Mouse (Mus musculus): ENCODE data around the gene Pola2. TPM values are rescaled to one million over a fixed set of nuclear protein-coding genes. Genes with fewer than 3 reads are reported as not detected.
A peak's percentile ranks its signal among the peaks of the same experiment; 100 is the strongest.

Gene Pola2
- polyA plus RNA-seq, 1 experiment from 2014 or later: 91.9 TPM

GRCm38 (mm10) chr19:5894002-5894678, 69.9 kb downstream of the Pola2 start, which contains the start of gene Tigd3:
Gene Tigd3, minus strand, starts transcription at chr19:5894149.
- Histone ChIP-seq H3K27me3 (no peaks in the 10 kb centered on the region), H3K4me1 (replicated peaks) (peaks cover 17% of the 10 kb centered on the region), H3K27ac (peak within 1 kb of the TSS; percentile 73; the same call in 1 of the 2 replicates), H3K4me2 (peak within 1 kb of the TSS; percentile 92), H3K36me3 (peaks cover 49% of the 10 kb centered on the region), H3K9ac (replicated peaks) (peak within 1 kb of the TSS; percentile 90), H3K4me3 (replicated peaks) (peak within 1 kb of the TSS; percentile 67), H3K9me3 (no peaks in the 10 kb centered on the region)
- ATAC-seq (ENCODE audit: insufficient number of reproducible peaks, insufficient read depth, low FRiP score, low TSS enrichment, low read depth): peak; percentile 95
- 4% methylated on average over 36 of the region's 36 CpGs for WGBS

- no peaks in the 10 kb centered on the region for H3K9me3 ChIP-seq
- H3K27ac ChIP-seq: peak overlapping the region; percentile 73; the same call in 1 of the 2 replicates
- H3K27me3 ChIP-seq: no peaks in the 10 kb centered on the region
- peak overlapping the region; percentile 92 for H3K4me2 ChIP-seq
- H3K36me3 ChIP-seq: peaks cover 44% of the 10 kb centered on the region
- H3K4me1 ChIP-seq (replicated peaks): peaks cover 17% of the 10 kb centered on the region
- 13% methylated on average over 30 of the region's 31 CpGs for WGBS
- H3K4me3 ChIP-seq (replicated peaks): peak overlapping the region; percentile 67
- peak overlapping the region; percentile 90 for H3K9ac ChIP-seq (replicated peaks)
- peak; percentile 46; the same call in 1 of the 2 replicates for ATAC-seq (ENCODE audit: insufficient number of reproducible peaks, insufficient read depth, low FRiP score, low TSS enrichment, low read depth)
Observed at GRCm38 (mm10) chr19:5893282-5894001, 70.6 kb downstream of the Pola2 start.

GRCm38 (mm10) chr19:5892735-5893134, 71.3 kb downstream of the Pola2 start:
- WGBS: 96% methylated on average over 13 of the region's 13 CpGs
- H3K9me3 ChIP-seq: no peaks in the 10 kb centered on the region
- H3K9ac ChIP-seq (replicated peaks): peak overlapping the region; percentile 90
- no peak for ATAC-seq (ENCODE audit: insufficient number of reproducible peaks, insufficient read depth, low FRiP score, low TSS enrichment, low read depth)
- peak overlapping the region; percentile 67 for H3K4me3 ChIP-seq (replicated peaks)
- no peaks in the 10 kb centered on the region for H3K27me3 ChIP-seq
- peaks cover 39% of the 10 kb centered on the region for H3K36me3 ChIP-seq
- no peak overlapping the region for H3K27ac ChIP-seq
- H3K4me2 ChIP-seq: peak overlapping the region; percentile 92
- peaks cover 17% of the 10 kb centered on the region for H3K4me1 ChIP-seq (replicated peaks)

- H3K27me3 ChIP-seq: no peaks in the 10 kb centered on the region
- H3K27ac ChIP-seq: no peak overlapping the region
- H3K4me2 ChIP-seq: no peak overlapping the region
- no peak overlapping the region for H3K4me3 ChIP-seq (replicated peaks)
- no peak overlapping the region for H3K9ac ChIP-seq (replicated peaks)
- H3K9me3 ChIP-seq: no peaks in the 10 kb centered on the region
- peaks cover 35% of the 10 kb centered on the region for H3K36me3 ChIP-seq
- H3K4me1 ChIP-seq (replicated peaks): peaks cover 17% of the 10 kb centered on the region
- ATAC-seq (ENCODE audit: insufficient number of reproducible peaks, insufficient read depth, low FRiP score, low TSS enrichment, low read depth): no peak
- WGBS: 95% methylated on average over 7 of the region's 7 CpGs
Observed at GRCm38 (mm10) chr19:5892262-5892661, 71.7 kb downstream of the Pola2 start.

GRCm38 (mm10) chr19:5891521-5892258, 72.3 kb downstream of the Pola2 start:
- ATAC-seq (ENCODE audit: insufficient number of reproducible peaks, insufficient read depth, low FRiP score, low TSS enrichment, low read depth): no peak
- no peaks in the 10 kb centered on the region for H3K27me3 ChIP-seq
- no peak overlapping the region for H3K4me2 ChIP-seq
- no peak overlapping the region for H3K27ac ChIP-seq
- 96% methylated on average over 12 of the region's 12 CpGs for WGBS
- H3K4me3 ChIP-seq (replicated peaks): no peak overlapping the region
- peaks cover 17% of the 10 kb centered on the region for H3K4me1 ChIP-seq (replicated peaks)
- H3K36me3 ChIP-seq: peaks cover 30% of the 10 kb centered on the region
- H3K9ac ChIP-seq (replicated peaks): no peak overlapping the region
- no peaks in the 10 kb centered on the region for H3K9me3 ChIP-seq

Other genes with a start within 250 kb of the Pola2 start
- gene Ehbp1l1, start 237.9 kb downstream of the Pola2 start, polyA plus RNA-seq (2016; fragmentation: Nextera tagmentation; extraction: Ambion mirVana): 15.9 and 16.5 TPM in 2 replicates
- gene Fam89b, start 234.5 kb downstream of the Pola2 start, polyA plus RNA-seq (2016; fragmentation: Nextera tagmentation; extraction: Ambion mirVana): 140 and 143 TPM in 2 replicates
- gene Ltbp3, start 223.3 kb downstream of the Pola2 start, polyA plus RNA-seq (2016; fragmentation: Nextera tagmentation; extraction: Ambion mirVana): 17.0 and 30.3 TPM in 2 replicates
- gene Scyl1, start 192.8 kb downstream of the Pola2 start, polyA plus RNA-seq (2016; fragmentation: Nextera tagmentation; extraction: Ambion mirVana): 74.9 and 78.0 TPM in 2 replicates
- 37.2 and 41.4 TPM in 2 replicates for gene Frmd8, start 88.9 kb downstream of the Pola2 start, polyA plus RNA-seq (2016; fragmentation: Nextera tagmentation; extraction: Ambion mirVana)
- 1.2 and 2.1 TPM in 2 replicates for gene Slc25a45, start 86.4 kb downstream of the Pola2 start, polyA plus RNA-seq (2016; fragmentation: Nextera tagmentation; extraction: Ambion mirVana)
- 5.5 and 6.6 TPM in 2 replicates for gene Tigd3, start 70.1 kb downstream of the Pola2 start, polyA plus RNA-seq (2016; fragmentation: Nextera tagmentation; extraction: Ambion mirVana)
- 192 and 199 TPM in 2 replicates for gene Dpf2, start 51.2 kb downstream of the Pola2 start, polyA plus RNA-seq (2016; fragmentation: Nextera tagmentation; extraction: Ambion mirVana)
- 2.7 and 3.0 TPM in 2 replicates for gene Cdc42ep2, start 39.4 kb downstream of the Pola2 start, polyA plus RNA-seq (2016; fragmentation: Nextera tagmentation; extraction: Ambion mirVana)
- not detected in 2 replicates for gene Slc22a20, start 21.9 kb upstream of the Pola2 start, polyA plus RNA-seq (2016; fragmentation: Nextera tagmentation; extraction: Ambion mirVana)
- gene Capn1, start 51.7 kb upstream of the Pola2 start, polyA plus RNA-seq (2016; fragmentation: Nextera tagmentation; extraction: Ambion mirVana): 7.0 and 7.7 TPM in 2 replicates
- 25.1 and 28.0 TPM in 2 replicates for gene Syvn1, start 82.4 kb upstream of the Pola2 start, polyA plus RNA-seq (2016; fragmentation: Nextera tagmentation; extraction: Ambion mirVana)
- gene Mrpl49, start 93.6 kb upstream of the Pola2 start, polyA plus RNA-seq (2016; fragmentation: Nextera tagmentation; extraction: Ambion mirVana): 76.7 and 79.1 TPM in 2 replicates
- gene Fau, start 93.6 kb upstream of the Pola2 start, polyA plus RNA-seq (2016; fragmentation: Nextera tagmentation; extraction: Ambion mirVana): 775 and 779 TPM in 2 replicates
- 33.1 and 39.0 TPM in 2 replicates for gene Znhit2, start 97.0 kb upstream of the Pola2 start, polyA plus RNA-seq (2016; fragmentation: Nextera tagmentation; extraction: Ambion mirVana)
- gene Tm7sf2, start 104.2 kb upstream of the Pola2 start, polyA plus RNA-seq (2016; fragmentation: Nextera tagmentation; extraction: Ambion mirVana): 24.4 and 26.3 TPM in 2 replicates
- gene Vps51, start 113.0 kb upstream of the Pola2 start, polyA plus RNA-seq (2016; fragmentation: Nextera tagmentation; extraction: Ambion mirVana): 67.7 and 72.7 TPM in 2 replicates
- gene Tmem262, start 115.8 kb upstream of the Pola2 start, polyA plus RNA-seq (2016; fragmentation: Nextera tagmentation; extraction: Ambion mirVana): not detected in 2 replicates
- 2.7 and 4.1 TPM in 2 replicates for gene Gm28374, start 118.1 kb upstream of the Pola2 start, polyA plus RNA-seq (2016; fragmentation: Nextera tagmentation; extraction: Ambion mirVana)
- gene Zfpl1, start 120.8 kb upstream of the Pola2 start, polyA plus RNA-seq (2016; fragmentation: Nextera tagmentation; extraction: Ambion mirVana): 71.5 and 75.6 TPM in 2 replicates
- 45.1 and 49.7 TPM in 2 replicates for gene Cdca5, start 120.8 kb upstream of the Pola2 start, polyA plus RNA-seq (2016; fragmentation: Nextera tagmentation; extraction: Ambion mirVana)
- gene AC131692.1, start 130.2 kb upstream of the Pola2 start, polyA plus RNA-seq (2016; fragmentation: Nextera tagmentation; extraction: Ambion mirVana): 0.56 and 0.82 TPM in 2 replicates
- gene Naaladl1, start 141.6 kb upstream of the Pola2 start, polyA plus RNA-seq (2016; fragmentation: Nextera tagmentation; extraction: Ambion mirVana): 0.54 and 0.71 TPM in 2 replicates
- gene Sac3d1, start 154.4 kb upstream of the Pola2 start, polyA plus RNA-seq (2016; fragmentation: Nextera tagmentation; extraction: Ambion mirVana): 55.0 and 58.8 TPM in 2 replicates
- gene Snx15, start 164.1 kb upstream of the Pola2 start, polyA plus RNA-seq (2016; fragmentation: Nextera tagmentation; extraction: Ambion mirVana): 33.1 and 33.2 TPM in 2 replicates
- gene Batf2, start 176.8 kb upstream of the Pola2 start, polyA plus RNA-seq (2016; fragmentation: Nextera tagmentation; extraction: Ambion mirVana): not detected in 2 replicates
- gene Arl2, start 177.3 kb upstream of the Pola2 start, polyA plus RNA-seq (2016; fragmentation: Nextera tagmentation; extraction: Ambion mirVana): 78.2 and 83.4 TPM in 2 replicates
- not detected in 2 replicates for gene Majin, start 220.2 kb upstream of the Pola2 start, polyA plus RNA-seq (2016; fragmentation: Nextera tagmentation; extraction: Ambion mirVana)

Data from limb, embryonic 12.5 days (tissue).